Mouse (Mus musculus): Measurements from ENCODE around the gene Gm17455. TPM values are rescaled to one million over a fixed set of nuclear protein-coding genes. Genes with fewer than 3 reads are reported as not detected.
A peak's percentile ranks its signal among the peaks of the same experiment; 100 is the strongest.

Gene Gm17455
- total RNA-seq (2014; fragmentation: Nextera tagmentation) = not detected in 2 replicates
- total RNA-seq (2017) = not detected in 2 replicates

GRCm38 (mm10) chr10:60399449-60399848 lies at the start of gene Gm17455:
Gene Gm17455, plus strand, starts transcription at chr10:60399726.
- no peak for ATAC-seq (replicated peaks; ENCODE audit: low FRiP score, low TSS enrichment, poor library complexity, severe bottlenecking)

GRCm38 (mm10) chr10:60350077-60350804 lies 49.3 kb upstream of the Gm17455 start:
- ATAC-seq (replicated peaks; ENCODE audit: low FRiP score, low TSS enrichment, poor library complexity, severe bottlenecking) = no peak

- ATAC-seq (replicated peaks; ENCODE audit: low FRiP score, low TSS enrichment, poor library complexity, severe bottlenecking) = peak; percentile 65
These were observed 48.7 kb upstream of the Gm17455 start for GRCm38 (mm10) chr10:60350805-60351167.

- no peak for ATAC-seq (replicated peaks; ENCODE audit: low FRiP score, low TSS enrichment, poor library complexity, severe bottlenecking)
These were observed 48.3 kb upstream of the Gm17455 start for GRCm38 (mm10) chr10:60351248-60351647.

- ATAC-seq (replicated peaks; ENCODE audit: low FRiP score, low TSS enrichment, poor library complexity, severe bottlenecking) = peak; percentile 65
These were observed 47.6 kb upstream of the Gm17455 start for GRCm38 (mm10) chr10:60351761-60352455.

GRCm38 (mm10) chr10:60353241-60354002 lies 46.1 kb upstream of the Gm17455 start:
- no peak for ATAC-seq (replicated peaks; ENCODE audit: low FRiP score, low TSS enrichment, poor library complexity, severe bottlenecking)

GRCm38 (mm10) chr10:60354003-60354325 lies 45.6 kb upstream of the Gm17455 start:
- ATAC-seq (replicated peaks; ENCODE audit: low FRiP score, low TSS enrichment, poor library complexity, severe bottlenecking) = no peak

- no peak for ATAC-seq (replicated peaks; ENCODE audit: low FRiP score, low TSS enrichment, poor library complexity, severe bottlenecking)
These were observed 44.4 kb upstream of the Gm17455 start for GRCm38 (mm10) chr10:60354881-60355677.

- no peak for ATAC-seq (replicated peaks; ENCODE audit: low FRiP score, low TSS enrichment, poor library complexity, severe bottlenecking)
These were observed 42.1 kb upstream of the Gm17455 start for GRCm38 (mm10) chr10:60357441-60357840.

- no peak for ATAC-seq (replicated peaks; ENCODE audit: low FRiP score, low TSS enrichment, poor library complexity, severe bottlenecking)
These were observed 41.6 kb upstream of the Gm17455 start for GRCm38 (mm10) chr10:60357901-60358300.

GRCm38 (mm10) chr10:60358776-60359175 lies 40.8 kb upstream of the Gm17455 start:
- ATAC-seq (replicated peaks; ENCODE audit: low FRiP score, low TSS enrichment, poor library complexity, severe bottlenecking) = no peak

GRCm38 (mm10) chr10:60361615-60362309 lies 37.8 kb upstream of the Gm17455 start:
- no peak for ATAC-seq (replicated peaks; ENCODE audit: low FRiP score, low TSS enrichment, poor library complexity, severe bottlenecking)

- ATAC-seq (replicated peaks; ENCODE audit: low FRiP score, low TSS enrichment, poor library complexity, severe bottlenecking) = no peak
These were observed 37.3 kb upstream of the Gm17455 start for GRCm38 (mm10) chr10:60362310-60362628.

- no peak for ATAC-seq (replicated peaks; ENCODE audit: low FRiP score, low TSS enrichment, poor library complexity, severe bottlenecking)
These were observed 36.1 kb upstream of the Gm17455 start for GRCm38 (mm10) chr10:60363426-60363825.

GRCm38 (mm10) chr10:60367145-60367544 lies 32.4 kb upstream of the Gm17455 start:
- ATAC-seq (replicated peaks; ENCODE audit: low FRiP score, low TSS enrichment, poor library complexity, severe bottlenecking) = no peak

GRCm38 (mm10) chr10:60367904-60368303 lies 31.6 kb upstream of the Gm17455 start:
- ATAC-seq (replicated peaks; ENCODE audit: low FRiP score, low TSS enrichment, poor library complexity, severe bottlenecking) = no peak

GRCm38 (mm10) chr10:60369405-60369804 lies 30.1 kb upstream of the Gm17455 start:
- no peak for ATAC-seq (replicated peaks; ENCODE audit: low FRiP score, low TSS enrichment, poor library complexity, severe bottlenecking)

GRCm38 (mm10) chr10:60370098-60370497 lies 29.4 kb upstream of the Gm17455 start:
- no peak for ATAC-seq (replicated peaks; ENCODE audit: low FRiP score, low TSS enrichment, poor library complexity, severe bottlenecking)

GRCm38 (mm10) chr10:60370601-60371061 lies 28.9 kb upstream of the Gm17455 start:
- ATAC-seq (replicated peaks; ENCODE audit: low FRiP score, low TSS enrichment, poor library complexity, severe bottlenecking) = no peak

Measured in megakaryocyte-erythroid progenitor cell, adult 5-6 weeks (primary cell).